Mouse (Mus musculus) mouse embryonic stem cell (cell line): ENCODE measurements around the gene Fra10ac1.

ENCODE experiments used
- in situ Hi-C, 2 experiments: fragments of 300-500 bp; cut with MboI; formaldehyde crosslinking; loops; 1 replicate in 1 of 2; 3 replicates in 1 of 2; pipeline ENCODE4 v1.14.3; 2019 to 2020; ENCODE audit warnings: low sequenced_read_pairs in 2 of 2, low pct_unique_long_range_greater_than_20kb in 1 of 2, mixed read lengths in 1 of 2; ENCODE audit not compliant: unreplicated experiment in 1 of 2

Fra10ac1 gene

DNA sequence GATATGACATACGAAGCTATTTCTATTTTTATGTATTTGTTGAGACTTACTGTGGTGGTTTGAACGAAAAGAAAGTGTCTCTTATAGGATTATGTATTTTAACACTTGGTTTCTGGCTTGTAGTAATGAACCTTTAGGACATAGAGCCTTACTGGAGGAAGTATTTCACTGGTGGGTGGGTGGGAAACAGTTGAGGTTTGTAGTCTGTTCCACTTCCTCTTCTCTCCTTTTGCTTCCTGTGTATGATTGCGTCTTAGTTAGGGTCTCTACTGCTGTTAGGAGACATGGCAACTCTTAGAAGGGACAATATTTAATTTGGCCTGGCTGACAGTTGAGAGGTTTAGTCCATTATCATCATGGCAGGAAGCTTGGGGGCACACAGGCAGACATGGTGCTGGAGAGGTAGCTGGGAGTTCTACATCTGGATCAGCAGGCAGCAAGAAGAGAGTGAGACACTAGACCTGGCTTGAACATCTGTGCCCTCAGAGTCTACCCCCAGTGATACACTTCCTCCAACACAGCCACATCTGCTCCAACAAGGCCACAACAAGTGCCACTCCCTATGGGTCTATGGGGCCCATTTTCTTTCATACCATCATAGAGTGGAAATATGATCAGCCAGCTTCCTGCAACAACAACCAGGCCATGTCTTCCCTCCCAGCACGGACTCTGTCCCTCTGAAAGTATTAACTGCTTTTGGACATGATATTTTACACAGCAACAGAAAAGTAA, 80.2 kb downstream of the Fra10ac1 start:
- in situ Hi-C loops = no loop called here
